Mouse (Mus musculus): ENCODE data around the gene Defa20.
"Not testable (repeated sequence)": the region's sequence is repeated elsewhere in the genome, so short reads cannot be mapped to it uniquely, and the experiment has no call there.

The Defa20 gene

GRCm38 (mm10) chr8:21508958-21509357 is at the start of gene Defa20:
Gene Defa20, plus strand, starts transcription at chr8:21509258.
- not testable (repeated sequence) for DNase-seq

- not testable (repeated sequence) for DNase-seq
Observed at GRCm38 (mm10) chr8:21528732-21529131, 19.7 kb downstream of the Defa20 start, which contains the start of gene Defa32. Gene Defa32, plus strand, starts transcription at chr8:21529032.
